ENCODE assay signal across 18 mouse cellular contexts in the genomic region with DNA sequence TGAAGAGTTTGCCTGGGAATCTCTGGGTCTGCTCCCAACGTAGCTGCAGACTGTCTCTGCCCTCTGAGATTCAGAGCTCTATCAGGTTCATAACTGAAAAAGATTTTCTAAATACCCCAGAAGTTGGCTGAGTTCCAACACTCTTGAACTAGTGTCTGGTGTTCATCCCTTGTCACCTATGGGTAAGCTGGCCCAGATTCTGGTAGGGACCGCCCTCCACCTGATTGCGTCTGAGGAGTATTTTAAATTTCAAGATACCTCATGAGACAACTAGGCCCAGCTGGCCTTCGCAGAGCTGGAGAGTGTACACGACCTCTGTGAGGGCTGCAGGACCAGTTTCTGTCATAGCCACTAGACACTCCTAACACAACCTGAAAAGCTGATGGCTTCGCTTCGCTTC.
DNase-seq lines count a peak whose midpoint lies in the region; ATAC-seq lines count a peak whose summit lies in the region.
"Had no signal": no experiment of that assay in that cellular context is flagged by ENCODE, and none has a peak within 500 bp of the region (broad histone marks: within the 10 kb centered on the region; RNA-seq: fewer than 3 reads in every experiment).

No protein-coding gene starts in this region.

- no peak overlapping the region for H3K9ac ChIP-seq in heart, embryonic 13.5 days
- no peak overlapping the region for H3K9ac ChIP-seq in midbrain, embryonic 11.5 days (ENCODE audit: low read length)
- no peak overlapping the region for H3K9ac ChIP-seq in heart, embryonic 16.5 days (ENCODE audit: low read length)
- no peak overlapping the region for H3K9ac ChIP-seq in kidney, embryonic 15.5 days
- H3K9ac ChIP-seq: forebrain, embryonic 13.5 days; forebrain, postnatal 0 days; hindbrain, embryonic 13.5 days had no signal

- H3K27ac ChIP-seq in heart, embryonic 13.5 days (replicated peaks) = peak overlapping the region; percentile 58
- no peak overlapping the region for H3K27ac ChIP-seq in midbrain, embryonic 11.5 days (ENCODE audit: low read depth, low read length)
- no peak overlapping the region for H3K27ac ChIP-seq in midbrain, embryonic 10.5 days (replicated peaks)
- no peak overlapping the region for H3K27ac ChIP-seq in heart, embryonic 16.5 days (ENCODE audit: low read length)
- no peak overlapping the region for H3K27ac ChIP-seq in kidney, embryonic 15.5 days
- H3K27ac ChIP-seq: embryonic facial prominence, embryonic 10.5 days; forebrain, embryonic 13.5 days; hindbrain, embryonic 13.5 days; hindbrain, postnatal 0 days had no signal

- no peak for DNase-seq in heart, postnatal 25 days (ENCODE audit: low spot score)
- DNase-seq in midbrain, embryonic 11.5 days (ENCODE audit: low spot score, missing footprints) = peak; percentile 8
- no peak for DNase-seq in midbrain, embryonic 10.5 days (ENCODE audit: low spot score)
- DNase-seq in heart, postnatal 10 days = peak; percentile 31 to 56
- DNase-seq: adrenal gland, adult 8-10 months; adrenal gland, postnatal 36 days; cerebellum, adult 2 months; cerebellum, postnatal 10 days; forebrain, postnatal 0 days; gastrocnemius, postnatal 14 days; kidney, adult 11 months had no signal

- H3K4me3 ChIP-seq in heart, embryonic 13.5 days = no peak overlapping the region
- no peak overlapping the region for H3K4me3 ChIP-seq in midbrain, embryonic 11.5 days (ENCODE audit: low read depth, low read length)
- H3K4me3 ChIP-seq in midbrain, embryonic 10.5 days = no peak overlapping the region
- H3K4me3 ChIP-seq in heart, embryonic 16.5 days (ENCODE audit: low read length) = no peak overlapping the region
- no peak overlapping the region for H3K4me3 ChIP-seq in kidney, embryonic 15.5 days (replicated peaks)
- H3K4me3 ChIP-seq: embryonic facial prominence, embryonic 10.5 days; forebrain, embryonic 13.5 days; hindbrain, embryonic 13.5 days had no signal

- no peaks in the 10 kb centered on the region for H3K27me3 ChIP-seq in heart, embryonic 13.5 days (replicated peaks)
- H3K27me3 ChIP-seq in midbrain, embryonic 11.5 days (ENCODE audit: control insufficient read depth, insufficient read depth, low read length) = no peaks in the 10 kb centered on the region
- no peaks in the 10 kb centered on the region for H3K27me3 ChIP-seq in midbrain, embryonic 10.5 days (ENCODE audit: low read depth, poor library complexity, severe bottlenecking)
- H3K27me3 ChIP-seq in heart, embryonic 16.5 days (ENCODE audit: control insufficient read depth, insufficient read depth, low read length) = no peaks in the 10 kb centered on the region
- H3K27me3 ChIP-seq in kidney, embryonic 15.5 days = no peaks in the 10 kb centered on the region
- H3K27me3 ChIP-seq: forebrain, embryonic 13.5 days; hindbrain, embryonic 13.5 days had no signal

- intact Hi-C loops in heart, postnatal 25 days (cut with DNase I) = no loop called here
- intact Hi-C loops in heart, postnatal 10 days (cut with DNase I) = no loop called here

- WGBS in heart, embryonic 13.5 days = 53% methylated on average over 7 of the region's 7 CpGs
- 95% methylated on average over 7 of the region's 7 CpGs for WGBS in midbrain, embryonic 11.5 days
- 98% methylated on average over 7 of the region's 7 CpGs for WGBS in midbrain, embryonic 10.5 days
- 63% methylated on average over 7 of the region's 7 CpGs for WGBS in heart, embryonic 16.5 days
- 94% methylated on average over 7 of the region's 7 CpGs for WGBS in kidney, embryonic 15.5 days

- peaks cover 23% of the 10 kb centered on the region for H3K4me1 ChIP-seq in heart, embryonic 13.5 days
- no peaks in the 10 kb centered on the region for H3K4me1 ChIP-seq in midbrain, embryonic 11.5 days (ENCODE audit: control insufficient read depth, insufficient read depth, low read length)
- H3K4me1 ChIP-seq in midbrain, embryonic 10.5 days = no peaks in the 10 kb centered on the region; the same call in 1 of the 2 replicates
- H3K4me1 ChIP-seq in heart, embryonic 16.5 days (ENCODE audit: control insufficient read depth, insufficient read depth, low read length) = peaks cover 7% of the 10 kb centered on the region; the same call in 1 of the 2 replicates
- no peaks in the 10 kb centered on the region for H3K4me1 ChIP-seq in kidney, embryonic 15.5 days
- H3K4me1 ChIP-seq: embryonic facial prominence, embryonic 10.5 days; forebrain, embryonic 13.5 days; hindbrain, embryonic 13.5 days had no signal

- ATAC-seq in heart, embryonic 13.5 days (ENCODE audit: extremely low read depth, insufficient number of reproducible peaks, low FRiP score, low TSS enrichment) = no peak; the same call in 1 of the 2 replicates
- ATAC-seq in midbrain, embryonic 11.5 days (ENCODE audit: low FRiP score) = no peak
- peak; percentile 75 for ATAC-seq in heart, embryonic 16.5 days (replicated peaks; ENCODE audit: extremely low read depth, insufficient read depth, low FRiP score)
- ATAC-seq in kidney, embryonic 15.5 days (replicated peaks; ENCODE audit: low FRiP score) = no peak
- ATAC-seq: forebrain, embryonic 13.5 days; forebrain, postnatal 0 days; hindbrain, postnatal 0 days had no signal

- H3K36me3 ChIP-seq in heart, embryonic 13.5 days = peaks cover 79% of the 10 kb centered on the region
- peaks cover 10% of the 10 kb centered on the region; the same call in 1 of the 2 replicates for H3K36me3 ChIP-seq in midbrain, embryonic 11.5 days (ENCODE audit: control insufficient read depth, insufficient read depth, low read length)
- peaks cover 89% of the 10 kb centered on the region for H3K36me3 ChIP-seq in midbrain, embryonic 10.5 days
- peaks cover 49% of the 10 kb centered on the region for H3K36me3 ChIP-seq in heart, embryonic 16.5 days (ENCODE audit: control insufficient read depth, insufficient read depth)
- peaks cover 83% of the 10 kb centered on the region for H3K36me3 ChIP-seq in kidney, embryonic 15.5 days

- H3K9me3 ChIP-seq in heart, embryonic 13.5 days = no peaks in the 10 kb centered on the region
- H3K9me3 ChIP-seq in midbrain, embryonic 11.5 days (ENCODE audit: control insufficient read depth, low read length) = no peaks in the 10 kb centered on the region
- no peaks in the 10 kb centered on the region for H3K9me3 ChIP-seq in midbrain, embryonic 10.5 days (replicated peaks)
- no peaks in the 10 kb centered on the region for H3K9me3 ChIP-seq in heart, embryonic 16.5 days (replicated peaks; ENCODE audit: control insufficient read depth, low read length)
- H3K9me3 ChIP-seq in kidney, embryonic 15.5 days (replicated peaks) = no peaks in the 10 kb centered on the region
- H3K9me3 ChIP-seq: embryonic facial prominence, embryonic 10.5 days; forebrain, embryonic 13.5 days; hindbrain, embryonic 13.5 days had no signal

- no peak overlapping the region for H3K4me2 ChIP-seq in heart, embryonic 13.5 days
- H3K4me2 ChIP-seq in midbrain, embryonic 11.5 days = no peak overlapping the region
- no peak overlapping the region for H3K4me2 ChIP-seq in heart, embryonic 16.5 days (ENCODE audit: low read depth, low read length)
- no peak overlapping the region for H3K4me2 ChIP-seq in kidney, embryonic 15.5 days
- H3K4me2 ChIP-seq: forebrain, embryonic 13.5 days; hindbrain, embryonic 13.5 days had no signal

Comparison
In these comparisons a context has a peak if more than half of its experiments do, and no peak if none do; other contexts are left out.
1. DNase-seq: peak in midbrain, embryonic 11.5 days (single experiment) and heart, postnatal 10 days (2 of 2); none in heart, postnatal 25 days (single experiment) and midbrain, embryonic 10.5 days (single experiment).